Mouse (Mus musculus): ENCODE results near the gene Lrp1. TPM values are rescaled to one million over a fixed set of nuclear protein-coding genes. Genes with fewer than 3 reads are reported as not detected.

Gene Lrp1
- total and polyA plus RNA-seq, 3 experiments: 3.1 to 51.2 (median 11.8) TPM

- H3K4me2 ChIP-seq (ENCODE audit: insufficient read depth, low read depth, poor library complexity, severe bottlenecking): no peak overlapping the region; the same call in 1 of the 2 replicates
Measured at GRCm38 (mm10) chr10:127599252-127599651, 21.7 kb downstream of the Lrp1 start.

GRCm38 (mm10) chr10:127598607-127599006, 22.3 kb downstream of the Lrp1 start:
- H3K4me1 ChIP-seq (ENCODE audit: control insufficient read depth in 1 of 2, insufficient read depth in 2 of 2): peaks cover 44 to 85% of the 10 kb centered on the region in 2 experiments
- peak overlapping the region; percentile 19; the same call in 1 of the 2 replicates for H3K9ac ChIP-seq (ENCODE audit: insufficient read depth, low read depth)
- H3K79me2 ChIP-seq (replicated peaks; ENCODE audit: control insufficient read depth, extremely low read depth, insufficient read depth, poor library complexity, severe bottlenecking): no peaks in the 10 kb centered on the region
- no peaks in the 10 kb centered on the region for H3K27me3 ChIP-seq (replicated peaks)
- H3K27ac ChIP-seq (ENCODE audit: insufficient read depth, low read depth): no peak overlapping the region
- H3K36me3 ChIP-seq (replicated peaks in 1 of 2; ENCODE audit: control insufficient read depth in 1 of 2, insufficient read depth in 1 of 2, low read length in 1 of 2): peaks cover 6 to 15% of the 10 kb centered on the region in 2 experiments
- TF ChIP-seq POLR2A (IDR thresholded peaks at IDR 0.05; ENCODE audit: low read depth, low read length) (no peak), ETS1 (conservative IDR thresholded peaks at IDR 0.05; ENCODE audit: low read depth, low read length) (peak; percentile 45; the same call in 1 of the 2 replicates), CHD1 (IDR thresholded peaks at IDR 0.05; ENCODE audit: low read depth, low read length) (no peak), TCF12 (IDR thresholded peaks at IDR 0.05; ENCODE audit: low read depth, low read length) (peak; percentile 49; the same call in 1 of the 2 replicates), BHLHE40 (IDR thresholded peaks at IDR 0.05; ENCODE audit: low read depth, low read length) (0 out of 2 replicates have a peak, but pooled peaks have one; percentile 15), PAX5 (IDR thresholded peaks at IDR 0.05; ENCODE audit: low read length) (no peak), IRF4 (IDR thresholded peaks at IDR 0.05; ENCODE audit: low read depth, low read length) (peak; percentile 93), MEF2A (IDR thresholded peaks at IDR 0.05; ENCODE audit: borderline replicate concordance, low read depth, low read length) (peak; percentile 91), EP300 (IDR thresholded peaks at IDR 0.05; ENCODE audit: low read length) (peak; percentile 57)
- in situ Hi-C loops (cut with MboI; ENCODE audit: low pct_ligation_motif_present, low pct_unique_long_range_greater_than_20kb, low sequenced_read_pairs) (no loop called here), dilution Hi-C loops (cut with MboI; ENCODE audit: extremely low pct_ligation_motif_present, extremely low pct_unique_long_range_greater_than_20kb, low sequenced_read_pairs) (no loop called here)
- peak overlapping the region; percentile 19; the same call in 1 of the 2 replicates for H3K4me2 ChIP-seq (ENCODE audit: insufficient read depth, low read depth, poor library complexity, severe bottlenecking)
- no peaks in the 10 kb centered on the region for H3K9me3 ChIP-seq (replicated peaks; ENCODE audit: low read length)
- peak; percentile 35 for DNase-seq (ENCODE audit: extremely low read depth)
- H3K4me3 ChIP-seq (replicated peaks in 1 of 3; ENCODE audit: low read depth in 2 of 3, low read length in 2 of 3, poor library complexity in 1 of 3): no peak overlapping the region

More at GRCm38 (mm10) chr10:127599252-127599651, 21.7 kb downstream of the Lrp1 start:
- Histone ChIP-seq H3K36me3 (replicated peaks in 1 of 2; ENCODE audit: control insufficient read depth in 1 of 2, insufficient read depth in 1 of 2, low read length in 1 of 2) (peaks cover 3 to 10% of the 10 kb centered on the region in 2 experiments), H3K9me3 (replicated peaks; ENCODE audit: low read length) (no peaks in the 10 kb centered on the region), H3K27ac (ENCODE audit: insufficient read depth, low read depth) (no peak overlapping the region), H3K27me3 (replicated peaks) (no peaks in the 10 kb centered on the region), H3K79me2 (replicated peaks; ENCODE audit: control insufficient read depth, extremely low read depth, insufficient read depth, poor library complexity, severe bottlenecking) (no peaks in the 10 kb centered on the region), H3K4me1 (ENCODE audit: control insufficient read depth in 1 of 2, insufficient read depth in 2 of 2) (peaks cover 46 to 85% of the 10 kb centered on the region in 2 experiments), H3K9ac (ENCODE audit: insufficient read depth, low read depth) (no peak overlapping the region), H3K4me3 (replicated peaks in 1 of 3; ENCODE audit: low read depth in 2 of 3, low read length in 2 of 3, poor library complexity in 1 of 3) (no peak overlapping the region)
- no peak for TF ChIP-seq NELFE (IDR thresholded peaks at IDR 0.05; ENCODE audit: low read depth, low read length)
- no peak for TF ChIP-seq MEF2A (IDR thresholded peaks at IDR 0.05; ENCODE audit: borderline replicate concordance, low read depth, low read length)
- TF ChIP-seq ZNF384 (IDR thresholded peaks at IDR 0.05; ENCODE audit: low read depth, low read length): no peak
- TF ChIP-seq USF2 (conservative IDR thresholded peaks at IDR 0.05; ENCODE audit: low read depth, low read length): no peak
- no peak for TF ChIP-seq JUND (conservative IDR thresholded peaks at IDR 0.05; ENCODE audit: low read depth, low read length)
- TF ChIP-seq EP300 (IDR thresholded peaks at IDR 0.05; ENCODE audit: low read length): no peak
- no peak for TF ChIP-seq ZC3H11A (IDR thresholded peaks at IDR 0.05; ENCODE audit: low read depth, low read length)
- TF ChIP-seq MYC (IDR thresholded peaks at IDR 0.05; ENCODE audit: low read depth, low read length): no peak
- no peak for TF ChIP-seq MAX (IDR thresholded peaks at IDR 0.05; ENCODE audit: low read length)
- no peak for DNase-seq (ENCODE audit: extremely low read depth)
- in situ Hi-C loops (cut with MboI; ENCODE audit: low pct_ligation_motif_present, low pct_unique_long_range_greater_than_20kb, low sequenced_read_pairs) (no loop called here), dilution Hi-C loops (cut with MboI; ENCODE audit: extremely low pct_ligation_motif_present, extremely low pct_unique_long_range_greater_than_20kb, low sequenced_read_pairs) (no loop called here)
